Mouse (Mus musculus) mouse trophoblast stem cell (cell line): ENCODE data around the gene Foxk1.

Experiments
- in situ Hi-C, 2 experiments: fragments of 300-500 bp; cut with MseI, MboI; formaldehyde crosslinking; loops; 2 replicates in 1 of 2; 3 replicates in 1 of 2; pipeline ENCODE4 v1.15.1; 2025

The Foxk1 gene

GRCm38 (mm10) chr5:142387716-142388115 lies 13.6 kb upstream of the Foxk1 start:
- in situ Hi-C loops, result no loop called here

DNA sequence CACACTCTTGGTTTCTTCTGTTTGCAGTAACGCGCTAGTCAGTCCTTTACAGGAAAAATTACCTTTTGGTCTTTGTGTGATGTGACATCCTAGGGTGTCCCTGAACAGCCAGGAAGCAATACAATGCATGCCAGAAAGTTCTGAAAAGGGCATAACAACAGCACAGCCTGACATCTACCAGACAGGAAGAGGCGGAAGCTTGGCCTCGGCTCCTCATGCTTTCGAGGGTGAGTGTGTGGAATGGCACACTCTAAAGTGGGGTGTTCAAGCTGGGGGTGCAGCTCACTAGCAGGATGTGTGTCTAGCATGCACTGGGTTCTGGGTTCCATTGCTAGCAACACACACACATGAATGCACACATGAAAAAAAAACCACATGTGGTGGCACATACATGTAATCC lies 9.6 kb upstream of the Foxk1 start:
- in situ Hi-C loops, result no loop called here

GRCm38 (mm10) chr5:142394602-142395252 lies 6.6 kb upstream of the Foxk1 start:
- in situ Hi-C loops, result loop anchor here in 1 of 2 experiments (5.0 kb wide), 1 partner anchor 53 kb away; no protein-coding TSS in a partner anchor

DNA sequence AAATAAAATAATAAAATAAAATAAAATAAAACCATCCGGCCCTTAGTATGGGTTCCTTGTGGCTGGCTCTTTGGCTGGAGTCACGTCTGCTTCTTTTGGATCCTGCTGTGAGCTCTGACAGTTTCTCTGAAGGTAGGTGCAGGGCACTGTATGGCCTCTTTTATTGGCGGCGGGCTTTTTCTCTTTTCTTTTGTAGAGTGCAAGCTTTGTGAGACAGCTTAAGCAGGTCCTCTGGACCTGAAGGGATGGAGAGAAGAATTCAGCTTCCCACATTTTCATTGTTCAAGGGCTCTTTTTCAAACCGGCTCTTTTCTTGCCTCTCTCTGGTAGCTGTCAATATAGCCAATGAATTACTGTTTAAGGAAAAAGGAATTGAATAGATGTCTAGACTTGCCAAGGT lies 5.4 kb upstream of the Foxk1 start:
- in situ Hi-C loops, result loop anchor here in 1 of 2 experiments (5.0 kb wide), 1 partner anchor 51 kb away; no protein-coding TSS in a partner anchor

- in situ Hi-C loops, result loop anchor here (5.0 kb wide), 2 partner anchors 33 to 42 kb away; no protein-coding TSS in a partner anchor
Observed at GRCm38 (mm10) chr5:142400181-142400883, 965 bp upstream of the Foxk1 start.

DNA sequence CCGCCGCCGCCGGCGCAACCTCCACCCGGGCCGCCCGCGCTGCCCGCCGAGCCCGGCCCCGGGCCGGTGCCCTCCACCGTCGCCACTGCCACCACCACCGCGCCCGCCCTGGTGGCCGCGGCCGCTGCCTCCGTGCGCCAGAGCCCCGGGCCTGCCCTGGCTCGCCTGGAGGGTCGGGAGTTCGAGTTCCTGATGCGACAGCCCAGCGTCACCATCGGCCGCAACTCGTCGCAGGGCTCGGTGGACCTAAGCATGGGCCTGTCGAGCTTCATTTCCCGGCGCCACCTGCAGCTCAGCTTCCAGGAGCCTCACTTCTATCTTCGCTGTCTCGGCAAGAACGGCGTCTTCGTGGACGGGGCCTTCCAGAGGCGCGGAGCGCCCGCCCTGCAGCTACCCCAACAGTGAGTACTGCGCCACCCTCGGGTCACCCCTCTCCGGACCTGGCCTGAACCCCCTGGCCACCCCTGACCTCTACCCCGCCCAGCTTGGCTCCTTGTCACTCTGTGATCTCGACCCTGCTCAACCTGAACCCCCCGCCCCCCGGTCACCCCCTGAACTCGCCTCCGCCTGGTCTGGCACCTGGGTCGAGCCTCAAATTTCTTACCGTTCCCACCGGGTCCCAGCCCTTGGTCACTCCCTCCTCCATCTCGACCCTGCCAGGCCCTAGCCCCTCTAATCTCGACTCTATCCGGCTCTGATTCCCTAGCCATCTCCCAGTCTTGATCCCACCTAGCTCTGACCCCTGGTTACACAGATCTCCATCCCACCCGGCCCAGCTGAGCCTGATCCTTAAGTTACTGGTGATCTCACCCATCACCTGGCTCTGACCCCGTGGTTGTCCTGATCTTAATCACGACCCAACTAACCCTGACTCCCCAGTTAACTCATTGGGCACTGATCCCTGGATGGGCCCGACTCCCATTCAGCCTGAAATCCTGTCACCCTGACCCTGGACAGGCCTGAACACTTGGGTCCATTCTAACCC lies 636 bp downstream of the Foxk1 start:
- in situ Hi-C loops, result loop anchor here (5.0 kb wide), 2 partner anchors 35 to 40 kb away; no protein-coding TSS in a partner anchor

GRCm38 (mm10) chr5:142403694-142404093 lies 2.4 kb downstream of the Foxk1 start:
- in situ Hi-C loops, result loop anchor here (5.0 kb wide), 2 partner anchors 36 to 39 kb away; no protein-coding TSS in a partner anchor

- in situ Hi-C loops, result loop anchor here (5.0 kb wide), 2 partner anchors 37 to 38 kb away; no protein-coding TSS in a partner anchor
Observed at GRCm38 (mm10) chr5:142404307-142404706, 3.0 kb downstream of the Foxk1 start.

GRCm38 (mm10) chr5:142405426-142405825 lies 4.1 kb downstream of the Foxk1 start:
- in situ Hi-C loops, result no loop called here

- in situ Hi-C loops, result no loop called here
Observed at GRCm38 (mm10) chr5:142406401-142406800, 5.1 kb downstream of the Foxk1 start.

DNA sequence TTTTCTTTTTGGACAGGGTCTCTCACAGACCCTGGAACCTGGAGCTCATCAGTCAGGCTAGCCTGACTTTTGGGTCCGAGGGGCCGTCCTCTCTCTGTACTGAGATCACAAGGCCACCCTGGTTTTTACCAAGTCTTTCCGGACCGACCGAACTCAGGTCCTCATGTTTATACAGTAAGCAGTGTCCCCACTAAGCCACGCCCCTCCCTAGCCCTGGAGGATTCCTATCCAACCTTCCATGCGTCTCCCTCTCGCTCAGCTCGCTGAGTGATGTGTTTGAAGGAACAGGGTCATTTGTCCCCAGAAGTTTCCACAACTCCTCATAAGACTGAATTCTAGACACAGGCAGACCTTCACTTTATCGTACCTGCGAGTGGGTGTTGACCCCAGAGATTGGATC lies 5.6 kb downstream of the Foxk1 start:
- in situ Hi-C loops, result no loop called here

GRCm38 (mm10) chr5:142407381-142407780 lies 6.1 kb downstream of the Foxk1 start:
- in situ Hi-C loops, result no loop called here

- in situ Hi-C loops, result no loop called here
Observed at GRCm38 (mm10) chr5:142409169-142409568, 7.9 kb downstream of the Foxk1 start.

GRCm38 (mm10) chr5:142410348-142410747 lies 9.1 kb downstream of the Foxk1 start:
- in situ Hi-C loops, result no loop called here

GRCm38 (mm10) chr5:142412678-142413385 lies 11.5 kb downstream of the Foxk1 start:
- in situ Hi-C loops, result no loop called here

DNA sequence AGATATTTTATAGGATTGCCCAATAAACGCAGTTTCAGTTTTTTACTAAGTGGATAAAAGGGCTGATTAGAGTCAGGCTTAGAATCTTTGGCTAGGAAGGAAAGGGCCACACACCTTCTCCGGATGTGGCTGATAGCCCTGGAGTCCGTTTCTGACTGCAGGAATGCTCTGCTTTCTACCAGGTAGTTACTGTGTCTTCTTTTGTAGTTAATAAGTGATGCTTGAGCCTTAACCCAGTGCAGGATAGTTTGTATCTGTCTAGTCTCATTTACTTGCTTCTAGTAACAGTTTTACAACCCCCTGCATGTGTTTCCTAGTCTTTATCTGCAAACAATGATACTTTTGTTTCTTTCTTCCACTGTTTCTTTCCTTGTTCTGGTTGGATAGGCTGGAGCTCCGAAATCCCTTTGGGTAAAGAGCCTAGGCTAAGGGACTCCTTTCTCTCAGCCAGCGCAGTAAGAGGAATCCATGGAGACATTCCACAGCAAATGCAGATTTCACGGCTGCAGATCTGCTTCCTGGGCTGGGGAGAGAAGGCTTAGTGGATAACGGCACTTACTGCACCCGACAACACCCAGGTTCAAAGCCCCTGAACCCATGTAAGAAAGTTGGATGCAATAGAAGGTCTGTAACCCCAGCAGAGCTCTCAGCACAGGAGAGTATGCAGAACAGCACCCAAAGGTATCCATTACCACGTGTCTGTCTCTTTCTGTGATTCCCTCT lies 12.6 kb downstream of the Foxk1 start:
- in situ Hi-C loops, result no loop called here

- in situ Hi-C loops, result no loop called here
Observed at GRCm38 (mm10) chr5:142415401-142415800, 14.1 kb downstream of the Foxk1 start.

- in situ Hi-C loops, result no loop called here
Observed at GRCm38 (mm10) chr5:142416070-142416775, 14.9 kb downstream of the Foxk1 start.

GRCm38 (mm10) chr5:142417104-142417503 lies 15.8 kb downstream of the Foxk1 start:
- in situ Hi-C loops, result no loop called here

DNA sequence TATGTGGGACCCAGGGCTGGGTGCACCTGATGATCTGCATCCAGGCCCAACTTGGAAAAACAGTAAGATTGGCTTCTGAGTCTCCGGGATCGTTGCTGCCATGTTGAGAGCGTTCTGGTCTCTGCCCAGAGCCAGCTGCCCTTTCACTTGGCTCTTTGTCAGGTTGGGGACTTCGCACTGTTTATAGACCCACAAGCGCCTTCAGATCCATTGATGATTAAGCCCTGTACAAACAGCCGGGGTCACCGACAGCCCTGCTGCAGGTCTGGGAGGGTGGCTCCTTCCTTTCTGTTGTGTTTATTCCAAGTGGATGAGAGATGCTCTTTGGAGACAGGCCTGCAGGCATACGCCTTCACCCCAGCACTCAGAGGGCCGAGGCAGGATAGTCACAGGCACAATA lies 16.6 kb downstream of the Foxk1 start:
- in situ Hi-C loops, result no loop called here
